Mouse (Mus musculus) C2C12 (cell line): ENCODE measurements around the gene Crygc. TPM values are rescaled to one million over a fixed set of nuclear protein-coding genes. Genes with fewer than 3 reads are reported as not detected.

Experiments used
- H3K27me3 ChIP-seq: one replicate; pipeline ENCODE4 v1.6.1; 2011; ENCODE audit not compliant: control insufficient read depth, insufficient read depth, insufficient read length
- H3K36me3 ChIP-seq: one replicate; pipeline ENCODE4 v1.6.1; 2011; ENCODE audit not compliant: control insufficient read depth, insufficient read depth
- H3K4me3 ChIP-seq: one replicate; pipeline ENCODE4 v1.5.1; 2011; ENCODE audit warnings: mild to moderate bottlenecking, control low read depth; ENCODE audit not compliant: poor library complexity, insufficient read depth, severe bottlenecking
- H3K79me2 ChIP-seq: one replicate; pipeline ENCODE4 v1.6.1; 2011; ENCODE audit not compliant: control insufficient read depth, insufficient read depth
- H3K79me3 ChIP-seq: one replicate; pipeline ENCODE4 v1.6.1; 2011; ENCODE audit warnings: low read depth, control low read depth
- H3ac ChIP-seq: one replicate; pipeline ENCODE3; 2011; ENCODE audit warnings: low read depth; ENCODE audit not compliant: control insufficient read depth, insufficient read length
- CEBPB ChIP-seq: IDR thresholded peaks from one replicate; pipeline ENCODE4 v1.6.1; 2011; ENCODE audit warnings: low read depth, mild to moderate bottlenecking, control low read depth, moderate library complexity
- CTCF ChIP-seq: IDR thresholded peaks from one replicate; pipeline ENCODE4 v1.5.1; 2011; ENCODE audit not compliant: control insufficient read depth, insufficient read depth, insufficient read length
- FOSL1 ChIP-seq: IDR thresholded peaks from one replicate; pipeline ENCODE4 v1.8.0; 2011; ENCODE audit warnings: mild to moderate bottlenecking, low read length; ENCODE audit not compliant: poor library complexity, insufficient read depth, severe bottlenecking
- MAX ChIP-seq: IDR thresholded peaks from one replicate; pipeline ENCODE4 v1.6.1; 2011; ENCODE audit warnings: mild to moderate bottlenecking, control low read depth
- MYOD1 ChIP-seq: IDR thresholded peaks from one replicate; pipeline ENCODE4 v1.6.1; 2011; ENCODE audit warnings: low read depth; ENCODE audit not compliant: control insufficient read depth, insufficient read length
- MYOG ChIP-seq: IDR thresholded peaks from one replicate; pipeline ENCODE4 v1.6.1; 2011; ENCODE audit not compliant: control insufficient read depth, insufficient read length; ENCODE audit errors: extremely low read depth
- USF1 ChIP-seq: IDR thresholded peaks from one replicate; pipeline ENCODE4 v1.6.1; 2011; ENCODE audit warnings: low read depth, mild to moderate bottlenecking, control low read depth, moderate library complexity
- polyA plus RNA-seq: library from polyadenylated mRNA; unstranded; fragments of >200 nt; fragmentation: generic; extraction: Trizol; gene quantifications from one replicate; pipeline ENCODE4 v1.2.1, GENCODE M21; 2012; ENCODE audit warnings: missing spikeins

Gene Crygc
- polyA plus RNA-seq, 1 experiment: not detected

DNA sequence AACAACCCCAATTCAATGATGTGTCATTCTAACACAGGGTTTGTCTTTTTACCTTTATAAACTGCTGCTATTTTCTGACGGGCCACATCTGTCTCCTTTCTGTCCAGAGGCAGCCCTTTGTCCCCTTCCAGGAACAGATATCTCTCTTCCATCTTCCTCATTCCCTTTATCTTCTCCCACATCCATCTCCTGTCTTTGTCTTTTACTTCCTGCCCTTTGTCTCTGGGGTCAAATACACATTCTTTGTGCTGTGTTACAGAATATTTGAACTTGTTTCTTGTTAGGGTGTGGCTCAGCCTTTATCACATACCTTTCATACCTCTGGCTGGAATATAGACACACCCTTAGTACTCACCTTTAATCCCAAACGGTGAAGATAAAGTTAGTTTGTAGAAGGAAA lies 35.9 kb downstream of the Crygc start:
- Histone ChIP-seq H3K27me3 (no peaks in the 10 kb centered on the region), H3ac (no peak overlapping the region), H3K79me2 (no peaks in the 10 kb centered on the region), H3K79me3 (no peaks in the 10 kb centered on the region), H3K4me3 (no peak overlapping the region), H3K36me3 (no peaks in the 10 kb centered on the region)
- TF ChIP-seq USF1 (no peak), MYOD1 (no peak), FOSL1 (no peak), CEBPB (no peak), MYOG (no peak), CTCF (no peak), MAX (no peak)

DNA sequence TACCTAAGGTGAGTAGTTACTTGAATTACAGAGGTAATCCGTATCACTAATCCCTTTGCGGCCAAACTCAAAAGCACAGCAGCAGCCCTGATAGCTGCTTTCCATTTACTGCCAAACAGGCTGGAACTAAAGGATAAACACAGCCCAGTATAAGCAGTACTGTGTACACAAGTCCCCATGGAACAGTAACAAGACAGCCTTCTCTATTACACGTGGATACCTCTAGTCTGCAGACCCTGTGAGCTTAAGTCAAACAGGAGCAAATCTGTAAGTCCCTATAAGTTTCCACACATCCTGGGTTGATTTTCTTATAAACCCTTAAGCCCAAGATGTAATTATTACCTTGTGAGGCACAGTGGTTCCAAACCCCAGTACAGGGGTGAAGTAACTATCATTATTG lies 38.0 kb downstream of the Crygc start:
- TF ChIP-seq MYOD1: no peak
- no peak for TF ChIP-seq MAX
- TF ChIP-seq MYOG: no peak
- no peak for TF ChIP-seq FOSL1
- no peak for TF ChIP-seq USF1
- no peak for TF ChIP-seq CTCF
- no peak for TF ChIP-seq CEBPB
- H3K27me3 ChIP-seq: no peaks in the 10 kb centered on the region
- H3K4me3 ChIP-seq: no peak overlapping the region
- H3ac ChIP-seq: no peak overlapping the region
- H3K79me2 ChIP-seq: no peaks in the 10 kb centered on the region
- no peaks in the 10 kb centered on the region for H3K79me3 ChIP-seq
- no peaks in the 10 kb centered on the region for H3K36me3 ChIP-seq

DNA sequence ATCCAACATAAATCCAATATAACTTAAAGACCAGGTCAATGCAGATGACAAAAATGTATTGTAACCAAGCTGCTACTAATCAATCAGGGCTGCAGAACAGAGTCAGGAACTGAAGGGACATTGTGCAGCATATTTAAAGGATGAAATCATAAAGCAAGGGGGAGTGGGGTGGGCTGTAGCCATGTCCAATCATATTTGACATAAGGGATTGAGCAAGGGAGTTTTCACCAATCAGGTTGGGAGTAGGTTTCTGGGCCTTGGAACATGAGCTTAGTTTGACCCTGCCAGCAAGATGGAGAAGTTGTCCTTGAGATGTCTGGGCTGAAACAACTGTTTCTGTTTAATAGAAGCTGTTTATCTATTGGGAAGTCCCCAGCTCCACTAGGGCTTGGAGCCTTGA lies 40.8 kb downstream of the Crygc start, which contains the start of gene Akr1cl:
Gene Akr1cl (minus strand): TSS at position 119 of the 400 bp plus-strand sequence.
- H3ac ChIP-seq: no peak within 1 kb of the TSS
- no peaks in the 10 kb centered on the region for H3K27me3 ChIP-seq
- no peak within 1 kb of the TSS for H3K4me3 ChIP-seq
- no peaks in the 10 kb centered on the region for H3K79me2 ChIP-seq
- H3K79me3 ChIP-seq: no peaks in the 10 kb centered on the region
- no peaks in the 10 kb centered on the region for H3K36me3 ChIP-seq
- TF ChIP-seq CEBPB: no peak

DNA sequence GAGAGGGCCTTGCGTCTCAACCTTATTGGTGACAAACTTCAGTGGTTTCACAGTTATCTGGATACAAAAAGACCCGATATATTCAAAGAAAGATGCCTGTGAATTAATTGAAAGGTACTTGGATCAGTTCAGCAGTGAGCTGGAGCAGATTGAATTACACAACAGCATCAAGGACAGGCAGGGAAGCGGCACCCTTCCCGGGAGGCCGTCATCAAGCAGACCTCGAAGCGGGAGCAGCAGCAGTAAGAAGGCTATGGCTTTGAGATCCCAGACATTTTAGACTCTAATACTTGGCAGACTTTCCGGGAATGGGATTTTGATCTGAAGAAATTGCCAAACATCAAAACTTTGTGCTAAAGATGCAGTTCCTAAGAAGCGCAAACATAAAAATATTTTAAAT lies 45.3 kb downstream of the Crygc start:
- H3K36me3 ChIP-seq: no peaks in the 10 kb centered on the region
- H3K79me3 ChIP-seq: no peaks in the 10 kb centered on the region
- no peak overlapping the region for H3K4me3 ChIP-seq
- no peak overlapping the region for H3ac ChIP-seq
- H3K27me3 ChIP-seq: no peaks in the 10 kb centered on the region
- H3K79me2 ChIP-seq: no peaks in the 10 kb centered on the region
- TF ChIP-seq CTCF (no peak), USF1 (no peak), MAX (no peak), FOSL1 (no peak), CEBPB (no peak), MYOD1 (no peak), MYOG (no peak)

Other genes with a start within 250 kb of the Crygc start
- gene Plekhm3, start 116.9 kb downstream of the Crygc start, polyA plus RNA-seq: 2.3 TPM
- not detected for gene Akr1cl, start 40.9 kb downstream of the Crygc start, polyA plus RNA-seq
- not detected for gene Cryge, start 22.5 kb downstream of the Crygc start, polyA plus RNA-seq
- gene Crygd, start 10.2 kb downstream of the Crygc start, polyA plus RNA-seq: not detected
- not detected for gene Crygb, start 8.6 kb upstream of the Crygc start, polyA plus RNA-seq
- not detected for gene Cryga, start 29.7 kb upstream of the Crygc start, polyA plus RNA-seq
- gene Gm28845, start 45.9 kb upstream of the Crygc start, polyA plus RNA-seq: not detected
- not detected for gene D630023F18Rik, start 49.5 kb upstream of the Crygc start, polyA plus RNA-seq
- gene Idh1, start 112.8 kb upstream of the Crygc start, polyA plus RNA-seq: 38.7 TPM
- gene Pikfyve, start 113.0 kb upstream of the Crygc start, polyA plus RNA-seq: 3.2 TPM
- gene Pth2r, start 208.4 kb upstream of the Crygc start, polyA plus RNA-seq: not detected